Mouse (Mus musculus) limb, embryonic 12.5 days (tissue): Measurements from ENCODE around the gene Edem3. TPM values are rescaled to one million over a fixed set of nuclear protein-coding genes. Genes with fewer than 3 reads are reported as not detected.

ENCODE experiments used
- polyA plus RNA-seq: library from polyadenylated mRNA; unstranded; fragments of >200 nt; fragmentation: Nextera tagmentation; extraction: Ambion mirVana; gene quantifications from 2 replicates; pipeline ENCODE4 v1.2.1, GENCODE M21; 2016

The Edem3 gene
- polyA plus RNA-seq, 1 experiment from 2014 or later = 24.5 TPM

Other genes starting within 250 kb of the Edem3 start
- 2.8 and 3.5 TPM in 2 replicates for gene Fam129a, start 184.2 kb upstream of the Edem3 start, polyA plus RNA-seq